Mouse (Mus musculus) lung, postnatal 0 days (tissue): ENCODE data around the gene Asns.

Source experiments
- CTCF ChIP-seq: IDR thresholded peaks from 2 replicates; pipeline ENCODE4 v1.5.1; 2016; ENCODE audit warnings: antibody characterized with exemption, mild to moderate bottlenecking
- EP300 ChIP-seq: IDR thresholded peaks from 2 replicates; pipeline ENCODE4 v1.6.1; 2016; ENCODE audit warnings: antibody characterized with exemption, mild to moderate bottlenecking, control low read depth

GRCm38 (mm10) chr6:7689180-7689579 is 3.9 kb downstream of the Asns start:
- TF ChIP-seq EP300, result no peak
- no peak for TF ChIP-seq CTCF
